Mouse (Mus musculus): ENCODE data around the gene Tax1bp1. TPM values are rescaled to one million over a fixed set of nuclear protein-coding genes. Genes with fewer than 3 reads are reported as not detected.
"Not testable (repeated sequence)": the region's sequence is repeated elsewhere in the genome, so short reads cannot be mapped to it uniquely, and the experiment has no call there.

Tax1bp1 gene
- polyA plus RNA-seq, 1 experiment from 2014 or later = 168 TPM

- not testable (repeated sequence) for H3K9ac ChIP-seq (ENCODE audit: low read length); H3K9me3 ChIP-seq (replicated peaks; ENCODE audit: control insufficient read depth, low read length); DNase-seq (ENCODE audit: low spot score); H3K4me2 ChIP-seq (ENCODE audit: low read length); ATAC-seq; H3K27ac ChIP-seq (ENCODE audit: low read depth, low read length); H3K27me3 ChIP-seq (replicated peaks; ENCODE audit: control insufficient read depth, insufficient read depth, low read length); H3K36me3 ChIP-seq (ENCODE audit: control insufficient read depth, insufficient read depth, low read length); H3K4me3 ChIP-seq (ENCODE audit: low read depth, low read length)
- 0 out of 2 replicates have a peak, but pooled peaks cover 10% of the 10 kb centered on the region for H3K4me1 ChIP-seq (ENCODE audit: control insufficient read depth, insufficient read depth, low read length)
- WGBS = 85% methylated on average over 4 of the region's 4 CpGs
Measured at GRCm38 (mm10) chr6:52677534-52677933, 36.0 kb upstream of the Tax1bp1 start.

GRCm38 (mm10) chr6:52679565-52679964, 34.0 kb upstream of the Tax1bp1 start:
- WGBS = 87% methylated on average over 9 of the region's 9 CpGs
- Histone ChIP-seq H3K9me3 (replicated peaks; ENCODE audit: control insufficient read depth, low read length) (no peaks in the 10 kb centered on the region), H3K27me3 (replicated peaks; ENCODE audit: control insufficient read depth, insufficient read depth, low read length) (no peaks in the 10 kb centered on the region), H3K4me3 (ENCODE audit: low read depth, low read length) (no peak overlapping the region), H3K27ac (ENCODE audit: low read depth, low read length) (no peak overlapping the region), H3K9ac (ENCODE audit: low read length) (no peak overlapping the region), H3K4me1 (ENCODE audit: control insufficient read depth, insufficient read depth, low read length) (0 out of 2 replicates have a peak, but pooled peaks cover 3% of the 10 kb centered on the region), H3K36me3 (ENCODE audit: control insufficient read depth, insufficient read depth, low read length) (no peaks in the 10 kb centered on the region), H3K4me2 (ENCODE audit: low read length) (no peak overlapping the region)
- DNase-seq (ENCODE audit: low spot score) = no peak
- ATAC-seq = no peak

- WGBS = 62% methylated on average over 8 of the region's 8 CpGs
- ATAC-seq = no peak
- H3K36me3 ChIP-seq (ENCODE audit: control insufficient read depth, insufficient read depth, low read length) = no peaks in the 10 kb centered on the region
Measured at GRCm38 (mm10) chr6:52680458-52681032, 33.0 kb upstream of the Tax1bp1 start.

GRCm38 (mm10) chr6:52681847-52682485, 31.6 kb upstream of the Tax1bp1 start:
- Histone ChIP-seq H3K9me3 (replicated peaks; ENCODE audit: control insufficient read depth, low read length) (no peaks in the 10 kb centered on the region), H3K9ac (ENCODE audit: low read length) (no peak overlapping the region), H3K4me1 (ENCODE audit: control insufficient read depth, insufficient read depth, low read length) (no peaks in the 10 kb centered on the region), H3K36me3 (ENCODE audit: control insufficient read depth, insufficient read depth, low read length) (no peaks in the 10 kb centered on the region), H3K27me3 (replicated peaks; ENCODE audit: control insufficient read depth, insufficient read depth, low read length) (no peaks in the 10 kb centered on the region), H3K27ac (ENCODE audit: low read depth, low read length) (no peak overlapping the region), H3K4me2 (ENCODE audit: low read length) (no peak overlapping the region), H3K4me3 (ENCODE audit: low read depth, low read length) (no peak overlapping the region)
- ATAC-seq = no peak
- no peak for DNase-seq (ENCODE audit: low spot score)
- 78% methylated on average over 6 of the region's 6 CpGs for WGBS

More at GRCm38 (mm10) chr6:52680458-52681032, 33.0 kb upstream of the Tax1bp1 start:
- no peaks in the 10 kb centered on the region for H3K27me3 ChIP-seq (replicated peaks; ENCODE audit: control insufficient read depth, insufficient read depth, low read length)
- H3K4me2 ChIP-seq (ENCODE audit: low read length) = no peak overlapping the region
- no peak overlapping the region for H3K9ac ChIP-seq (ENCODE audit: low read length)
- no peak overlapping the region for H3K27ac ChIP-seq (ENCODE audit: low read depth, low read length)
- no peaks in the 10 kb centered on the region for H3K9me3 ChIP-seq (replicated peaks; ENCODE audit: control insufficient read depth, low read length)
- no peak for DNase-seq (ENCODE audit: low spot score)
- no peak overlapping the region for H3K4me3 ChIP-seq (ENCODE audit: low read depth, low read length)
- H3K4me1 ChIP-seq (ENCODE audit: control insufficient read depth, insufficient read depth, low read length) = no peaks in the 10 kb centered on the region

- H3K27me3 ChIP-seq (replicated peaks; ENCODE audit: control insufficient read depth, insufficient read depth, low read length) = no peaks in the 10 kb centered on the region
- ATAC-seq (no peak), DNase-seq (ENCODE audit: low spot score) (no peak)
- H3K27ac ChIP-seq (ENCODE audit: low read depth, low read length) = no peak overlapping the region
- no peaks in the 10 kb centered on the region for H3K36me3 ChIP-seq (ENCODE audit: control insufficient read depth, insufficient read depth, low read length)
- no peak overlapping the region for H3K4me2 ChIP-seq (ENCODE audit: low read length)
- H3K9me3 ChIP-seq (replicated peaks; ENCODE audit: control insufficient read depth, low read length) = no peaks in the 10 kb centered on the region
- no peaks in the 10 kb centered on the region for H3K4me1 ChIP-seq (ENCODE audit: control insufficient read depth, insufficient read depth, low read length)
- H3K9ac ChIP-seq (ENCODE audit: low read length) = no peak overlapping the region
- 88% methylated on average over 3 of the region's 3 CpGs for WGBS
- no peak overlapping the region for H3K4me3 ChIP-seq (ENCODE audit: low read depth, low read length)
Measured at GRCm38 (mm10) chr6:52682607-52683006, 30.9 kb upstream of the Tax1bp1 start.

GRCm38 (mm10) chr6:52686901-52687500, 26.5 kb upstream of the Tax1bp1 start:
- no peak overlapping the region for H3K4me2 ChIP-seq (ENCODE audit: low read length)
- no peaks in the 10 kb centered on the region for H3K9me3 ChIP-seq (replicated peaks; ENCODE audit: control insufficient read depth, low read length)
- no peaks in the 10 kb centered on the region for H3K27me3 ChIP-seq (replicated peaks; ENCODE audit: control insufficient read depth, insufficient read depth, low read length)
- DNase-seq (ENCODE audit: low spot score) (no peak), ATAC-seq (no peak)
- no peak overlapping the region for H3K9ac ChIP-seq (ENCODE audit: low read length)
- H3K4me3 ChIP-seq (ENCODE audit: low read depth, low read length) = no peak overlapping the region
- whole genome bisulfite sequencing = 43% methylated on average over 5 of the region's 5 CpGs
- H3K36me3 ChIP-seq (ENCODE audit: control insufficient read depth, insufficient read depth, low read length) = no peaks in the 10 kb centered on the region
- H3K4me1 ChIP-seq (ENCODE audit: control insufficient read depth, insufficient read depth, low read length) = no peaks in the 10 kb centered on the region
- no peak overlapping the region for H3K27ac ChIP-seq (ENCODE audit: low read depth, low read length)

- no peaks in the 10 kb centered on the region for H3K36me3 ChIP-seq (ENCODE audit: control insufficient read depth, insufficient read depth, low read length)
- no peak overlapping the region for H3K4me3 ChIP-seq (ENCODE audit: low read depth, low read length)
- no peak overlapping the region for H3K27ac ChIP-seq (ENCODE audit: low read depth, low read length)
- DNase-seq (ENCODE audit: low spot score) (no peak), ATAC-seq (no peak)
- WGBS = 83% methylated on average over 3 of the region's 3 CpGs
- no peak overlapping the region for H3K4me2 ChIP-seq (ENCODE audit: low read length)
- no peak overlapping the region for H3K9ac ChIP-seq (ENCODE audit: low read length)
- no peaks in the 10 kb centered on the region for H3K27me3 ChIP-seq (replicated peaks; ENCODE audit: control insufficient read depth, insufficient read depth, low read length)
- no peaks in the 10 kb centered on the region for H3K4me1 ChIP-seq (ENCODE audit: control insufficient read depth, insufficient read depth, low read length)
- no peaks in the 10 kb centered on the region for H3K9me3 ChIP-seq (replicated peaks; ENCODE audit: control insufficient read depth, low read length)
Measured at GRCm38 (mm10) chr6:52690365-52690764, 23.2 kb upstream of the Tax1bp1 start.

GRCm38 (mm10) chr6:52691800-52692199, 21.7 kb upstream of the Tax1bp1 start:
- 84% methylated on average over 5 of the region's 5 CpGs for WGBS
- no peaks in the 10 kb centered on the region for H3K27me3 ChIP-seq (replicated peaks; ENCODE audit: control insufficient read depth, insufficient read depth, low read length)
- H3K9ac ChIP-seq (ENCODE audit: low read length) = no peak overlapping the region
- no peaks in the 10 kb centered on the region for H3K4me1 ChIP-seq (ENCODE audit: control insufficient read depth, insufficient read depth, low read length)
- H3K27ac ChIP-seq (ENCODE audit: low read depth, low read length) = no peak overlapping the region
- no peak overlapping the region for H3K4me2 ChIP-seq (ENCODE audit: low read length)
- ATAC-seq (no peak), DNase-seq (ENCODE audit: low spot score) (no peak)
- H3K9me3 ChIP-seq (replicated peaks; ENCODE audit: control insufficient read depth, low read length) = no peaks in the 10 kb centered on the region
- H3K36me3 ChIP-seq (ENCODE audit: control insufficient read depth, insufficient read depth, low read length) = no peaks in the 10 kb centered on the region
- no peak overlapping the region for H3K4me3 ChIP-seq (ENCODE audit: low read depth, low read length)

- Histone ChIP-seq H3K27ac (ENCODE audit: low read depth, low read length) (no peak overlapping the region), H3K27me3 (replicated peaks; ENCODE audit: control insufficient read depth, insufficient read depth, low read length) (no peaks in the 10 kb centered on the region), H3K4me3 (ENCODE audit: low read depth, low read length) (no peak overlapping the region), H3K4me1 (ENCODE audit: control insufficient read depth, insufficient read depth, low read length) (no peaks in the 10 kb centered on the region), H3K9ac (ENCODE audit: low read length) (no peak overlapping the region), H3K9me3 (replicated peaks; ENCODE audit: control insufficient read depth, low read length) (no peaks in the 10 kb centered on the region), H3K36me3 (ENCODE audit: control insufficient read depth, insufficient read depth, low read length) (no peaks in the 10 kb centered on the region), H3K4me2 (ENCODE audit: low read length) (no peak overlapping the region)
- no peak for ATAC-seq
- whole genome bisulfite sequencing = 78% methylated on average over 6 of the region's 6 CpGs
- DNase-seq (ENCODE audit: low spot score) = no peak
Measured at GRCm38 (mm10) chr6:52692451-52693063, 21.0 kb upstream of the Tax1bp1 start.

Measured in forebrain, embryonic 14.5 days (tissue).